Mouse (Mus musculus) ovary, postnatal 14 days (tissue): Measurements from ENCODE around the gene Ddx47.

Source experiments
- DNase-seq: peaks from one replicate; pipeline ENCODE4 v3.0.0; 2022; ENCODE audit warnings: low spot score

Gene Ddx47

GRCm38 (mm10) chr6:135069856-135070255, 58.4 kb downstream of the Ddx47 start:
- no peak for DNase-seq

- DNase-seq, result no peak
These were observed 58.9 kb downstream of the Ddx47 start for GRCm38 (mm10) chr6:135070347-135070746.
